Mouse (Mus musculus) embryonic facial prominence, embryonic 15.5 days (tissue): ENCODE results near the gene Erbin. TPM values are rescaled to one million over a fixed set of nuclear protein-coding genes. Genes with fewer than 3 reads are reported as not detected.

ENCODE experiments used
- ATAC-seq: fragments of 200-750 bp; cut with Nextera tagmentation; 2 replicates; pipeline ENCODE4 v1.8.0; 2017; ENCODE audit warnings: low read depth, moderate TSS enrichment; ENCODE audit not compliant: insufficient number of reproducible peaks, low FRiP score, low TSS enrichment
- H3K27ac ChIP-seq: fragments of 300-500 bp; sonication (generic); replicated peaks from 2 replicates; pipeline ENCODE4 v1.5.1; 2015; ENCODE audit warnings: mild to moderate bottlenecking, inconsistent platforms
- H3K27me3 ChIP-seq: fragments of 300-500 bp; sonication (generic); 2 replicates; pipeline ENCODE4 v1.6.1; 2015; ENCODE audit warnings: inconsistent platforms
- H3K36me3 ChIP-seq: fragments of 300-500 bp; sonication (generic); 2 replicates; pipeline ENCODE4 v1.6.1; 2015; ENCODE audit warnings: mild to moderate bottlenecking, inconsistent platforms
- H3K4me1 ChIP-seq: fragments of 300-500 bp; sonication (generic); 2 replicates; pipeline ENCODE4 v1.6.1; 2015; ENCODE audit warnings: inconsistent platforms
- H3K4me2 ChIP-seq: fragments of 300-500 bp; sonication (generic); replicated peaks from 2 replicates; pipeline ENCODE4 v1.6.1; 2015; ENCODE audit warnings: mild to moderate bottlenecking, inconsistent platforms
- H3K4me3 ChIP-seq: fragments of 300-500 bp; sonication (generic); replicated peaks from 2 replicates; pipeline ENCODE4 v1.5.1; 2015; ENCODE audit warnings: mild to moderate bottlenecking, inconsistent platforms
- H3K9ac ChIP-seq: fragments of 300-500 bp; sonication (generic); 2 replicates; pipeline ENCODE4 v1.6.1; 2015; ENCODE audit warnings: inconsistent platforms
- H3K9me3 ChIP-seq: fragments of 300-500 bp; sonication (generic); replicated peaks from 2 replicates; pipeline ENCODE4 v1.6.1; 2016; ENCODE audit warnings: inconsistent platforms
- WGBS: fragments of 180-500 bp; shearing (Covaris S2); methylation state at CpG from one replicate; pipeline ENCODE4 v1.1.7; 2015; 5-methylcytosine and 5-hydroxymethylcytosine counted together
- polyA plus RNA-seq: library from polyadenylated mRNA; unstranded; fragments of >200 nt; fragmentation: Nextera tagmentation; extraction: Ambion mirVana; gene quantifications from 2 replicates; pipeline ENCODE4 v1.2.1, GENCODE M21; 2015

The Erbin gene
- polyA plus RNA-seq, 1 experiment from 2014 or later = 18.3 TPM

DNA sequence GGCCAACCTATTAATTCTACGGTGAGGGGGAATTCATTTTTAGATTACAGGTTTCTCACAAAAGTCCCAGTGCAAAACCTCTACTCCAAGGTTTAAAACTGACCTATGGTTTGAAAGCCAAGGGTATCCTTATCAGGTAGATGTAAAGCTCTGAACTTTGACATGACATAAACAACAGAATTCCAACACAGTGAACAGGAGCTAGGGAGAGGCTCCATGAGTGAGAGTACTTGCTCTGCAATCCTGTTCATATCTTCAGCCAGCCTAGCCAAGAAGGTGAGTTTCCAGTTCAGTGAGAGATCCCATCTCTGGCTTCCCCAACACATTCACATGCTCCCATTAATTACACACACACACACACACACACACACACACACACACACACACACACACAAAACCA lies 9.7 kb downstream of the Erbin start:
- 79% methylated on average over 1 of the region's 1 CpGs for WGBS
- H3K4me2 ChIP-seq = no peak overlapping the region
- ATAC-seq = no peak

DNA sequence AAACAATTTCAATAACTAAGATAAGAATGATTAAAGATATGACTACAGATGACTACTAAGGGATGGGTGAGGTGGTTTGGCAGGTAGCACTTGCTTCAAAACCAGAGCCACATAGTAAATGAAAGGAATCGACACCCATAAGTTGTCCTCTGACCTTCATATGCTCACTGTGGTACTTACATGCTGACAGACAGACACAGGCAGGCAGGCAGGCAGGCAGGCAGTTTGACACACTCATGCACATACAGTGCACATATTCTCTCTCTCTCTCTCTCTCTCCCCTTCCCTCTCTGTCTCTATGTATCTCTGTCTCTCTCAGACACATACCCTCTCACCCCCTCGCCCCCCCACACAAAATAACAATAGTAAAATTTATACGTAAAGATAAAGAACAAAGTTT lies 10.4 kb downstream of the Erbin start:
- Histone ChIP-seq H3K27ac (no peak overlapping the region), H3K27me3 (no peaks in the 10 kb centered on the region), H3K9ac (no peak overlapping the region), H3K4me3 (no peak overlapping the region), H3K9me3 (no peaks in the 10 kb centered on the region), H3K4me2 (no peak overlapping the region), H3K36me3 (no peaks in the 10 kb centered on the region), H3K4me1 (peaks cover 8% of the 10 kb centered on the region)
- ATAC-seq = no peak
- 66% methylated on average over 3 of the region's 3 CpGs for WGBS

More for the DNA sequence above, 9.7 kb downstream of the Erbin start:
- Histone ChIP-seq H3K4me1 (peaks cover 8% of the 10 kb centered on the region), H3K9me3 (no peaks in the 10 kb centered on the region), H3K9ac (no peak overlapping the region), H3K36me3 (no peaks in the 10 kb centered on the region), H3K27me3 (no peaks in the 10 kb centered on the region), H3K4me3 (no peak overlapping the region), H3K27ac (no peak overlapping the region)

DNA sequence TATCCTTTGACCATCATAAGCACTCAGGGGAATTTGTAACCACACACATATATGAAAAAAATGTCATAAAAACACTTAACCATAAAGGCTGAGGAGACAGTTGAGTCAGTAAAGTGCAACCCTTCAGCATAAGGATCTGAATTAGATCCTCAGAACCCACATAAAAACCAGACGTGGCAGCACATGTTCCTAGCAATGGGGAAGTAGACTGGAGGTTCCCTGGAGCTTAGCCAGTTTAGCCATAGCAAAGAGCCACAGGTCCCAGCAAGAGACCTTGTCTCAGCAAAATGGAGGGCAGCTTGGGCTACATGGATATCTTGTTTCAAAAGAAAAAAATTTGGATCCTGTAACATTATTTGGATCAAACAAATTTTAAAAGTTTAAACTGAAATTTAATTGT lies 20.3 kb downstream of the Erbin start:
- WGBS = 67% methylated on average over 1 of the region's 1 CpGs
- Histone ChIP-seq H3K9me3 (no peaks in the 10 kb centered on the region), H3K4me1 (no peaks in the 10 kb centered on the region), H3K4me2 (no peak overlapping the region), H3K27ac (no peak overlapping the region), H3K36me3 (0 out of 2 replicates have a peak, but pooled peaks cover 9% of the 10 kb centered on the region), H3K9ac (no peak overlapping the region), H3K27me3 (no peaks in the 10 kb centered on the region), H3K4me3 (no peak overlapping the region)
- ATAC-seq = no peak

DNA sequence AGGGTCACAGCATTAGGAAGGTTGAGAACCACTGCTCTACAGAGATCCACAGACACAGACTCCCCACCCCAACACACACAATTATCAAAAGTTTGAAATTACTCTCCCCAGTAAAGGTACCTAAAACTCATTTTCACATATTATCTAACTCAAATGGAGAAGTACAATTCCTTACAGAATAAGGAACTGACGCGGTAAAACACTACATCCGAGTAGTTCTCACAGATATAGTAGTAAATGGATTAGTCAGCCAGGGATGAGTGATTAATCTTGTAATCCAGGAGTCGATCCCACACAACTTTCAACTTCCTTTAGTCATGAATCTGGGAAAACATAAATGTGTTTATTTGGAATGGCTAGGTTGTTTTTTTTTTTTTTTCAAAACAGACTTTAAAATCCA lies 22.7 kb downstream of the Erbin start:
- no peaks in the 10 kb centered on the region for H3K9me3 ChIP-seq
- H3K27me3 ChIP-seq = no peaks in the 10 kb centered on the region
- no peak overlapping the region for H3K9ac ChIP-seq
- ATAC-seq = no peak
- H3K4me3 ChIP-seq = no peak overlapping the region
- H3K4me2 ChIP-seq = no peak overlapping the region
- no peak overlapping the region for H3K27ac ChIP-seq
- WGBS = 97% methylated on average over 4 of the region's 4 CpGs
- no peaks in the 10 kb centered on the region for H3K4me1 ChIP-seq
- H3K36me3 ChIP-seq = 0 out of 2 replicates have a peak, but pooled peaks cover 9% of the 10 kb centered on the region

DNA sequence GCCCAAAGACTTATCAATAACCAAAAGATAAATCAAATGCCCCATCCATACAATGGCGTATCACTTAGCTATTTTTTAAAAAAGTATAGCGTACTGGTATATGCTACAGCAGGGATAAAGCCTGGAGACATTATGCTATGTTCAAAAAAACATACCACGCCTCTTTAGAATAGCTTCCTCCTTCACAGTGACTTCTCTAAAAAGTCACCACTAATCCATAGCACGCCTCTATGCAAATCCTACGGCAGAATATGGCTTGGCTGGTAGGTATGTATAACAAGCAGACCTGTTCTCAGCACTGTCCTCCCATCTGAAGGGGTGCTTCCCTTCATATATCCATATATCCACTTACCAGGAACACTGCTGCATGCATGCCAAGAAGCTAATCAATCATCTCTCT lies 27.2 kb downstream of the Erbin start:
- ATAC-seq = no peak
- no peak overlapping the region for H3K9ac ChIP-seq
- H3K4me2 ChIP-seq = no peak overlapping the region
- no peak overlapping the region for H3K27ac ChIP-seq
- no peak overlapping the region for H3K4me3 ChIP-seq
- 92% methylated on average over 5 of the region's 5 CpGs for WGBS
- H3K36me3 ChIP-seq = 0 out of 2 replicates have a peak, but pooled peaks cover 7% of the 10 kb centered on the region
- H3K9me3 ChIP-seq = no peaks in the 10 kb centered on the region
- no peaks in the 10 kb centered on the region for H3K27me3 ChIP-seq
- H3K4me1 ChIP-seq = no peaks in the 10 kb centered on the region

DNA sequence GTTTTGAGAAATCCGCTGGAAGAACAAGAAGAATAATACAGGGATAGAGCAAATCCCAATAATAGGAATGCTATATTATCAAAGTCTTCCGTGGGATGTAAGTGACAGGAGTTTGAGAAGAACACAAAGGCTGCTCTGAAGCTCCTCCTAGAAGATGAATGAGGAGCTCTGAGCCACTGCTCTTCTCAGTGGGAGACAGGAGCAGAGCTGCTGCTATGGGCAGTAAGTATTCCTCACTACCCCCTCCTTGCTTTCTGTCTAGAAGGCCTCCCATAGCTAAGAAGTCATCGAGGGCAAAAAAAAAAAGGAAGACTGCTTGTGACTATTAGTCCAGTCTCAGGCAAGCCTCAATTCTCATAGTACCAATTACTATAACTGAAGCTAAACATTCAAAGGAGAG lies 30.3 kb downstream of the Erbin start:
- ATAC-seq = no peak
- WGBS = 61% methylated on average over 3 of the region's 3 CpGs

DNA sequence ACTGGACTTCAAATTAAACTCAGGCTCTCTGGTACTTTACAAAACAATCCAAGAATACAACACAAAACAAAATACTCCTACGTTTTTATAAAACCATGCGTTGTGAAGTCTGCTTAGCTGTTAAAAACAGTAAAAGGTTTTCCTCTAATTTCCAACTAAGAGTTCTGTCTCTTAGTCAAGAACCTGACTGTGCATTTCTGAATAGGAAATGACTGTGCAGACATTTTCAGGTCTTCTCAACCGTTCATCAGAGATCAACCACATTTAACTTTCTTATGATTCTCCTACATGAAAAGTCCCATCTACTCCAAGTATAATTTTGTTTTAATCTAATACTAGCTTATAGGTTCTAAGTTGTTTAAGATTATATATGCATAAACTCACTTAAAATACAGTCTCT lies 33.8 kb downstream of the Erbin start:
- Histone ChIP-seq H3K27ac (no peak overlapping the region), H3K4me3 (no peak overlapping the region), H3K9me3 (no peaks in the 10 kb centered on the region), H3K36me3 (peaks cover 12% of the 10 kb centered on the region), H3K27me3 (no peaks in the 10 kb centered on the region), H3K9ac (no peak overlapping the region), H3K4me2 (no peak overlapping the region), H3K4me1 (no peaks in the 10 kb centered on the region)
- WGBS = 88% methylated on average over 3 of the region's 3 CpGs
- ATAC-seq = no peak

More for the DNA sequence above, 30.3 kb downstream of the Erbin start:
- no peak overlapping the region for H3K4me3 ChIP-seq
- H3K9ac ChIP-seq = no peak overlapping the region
- H3K27me3 ChIP-seq = no peaks in the 10 kb centered on the region
- H3K9me3 ChIP-seq = no peaks in the 10 kb centered on the region
- H3K36me3 ChIP-seq = peaks cover 5% of the 10 kb centered on the region; the same call in 1 of the 2 replicates
- H3K4me1 ChIP-seq = no peaks in the 10 kb centered on the region
- H3K27ac ChIP-seq = no peak overlapping the region
- no peak overlapping the region for H3K4me2 ChIP-seq

DNA sequence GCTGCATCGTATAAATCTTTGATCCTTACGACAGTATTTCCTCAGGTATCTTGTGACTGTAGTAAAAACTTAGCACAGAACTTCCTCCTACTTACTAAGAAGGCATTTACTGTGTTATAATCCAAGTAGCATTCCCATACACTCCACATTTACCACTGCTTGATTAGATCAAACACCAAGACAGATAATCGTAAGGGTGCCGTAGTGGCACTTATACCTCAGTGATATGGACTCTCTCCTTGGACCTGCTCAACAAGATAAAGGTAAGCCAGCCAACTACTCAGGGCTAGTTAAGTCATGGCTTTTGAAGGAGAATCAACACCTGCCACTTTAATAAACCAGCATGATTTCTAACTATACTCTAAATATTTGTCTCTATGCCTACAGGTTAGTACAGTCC lies 39.1 kb downstream of the Erbin start:
- no peak for ATAC-seq
- Histone ChIP-seq H3K4me1 (no peaks in the 10 kb centered on the region), H3K4me2 (no peak overlapping the region), H3K27ac (no peak overlapping the region), H3K9me3 (no peaks in the 10 kb centered on the region), H3K9ac (no peak overlapping the region), H3K4me3 (no peak overlapping the region), H3K27me3 (no peaks in the 10 kb centered on the region), H3K36me3 (peaks cover 23% of the 10 kb centered on the region)
- WGBS = 92% methylated on average over 4 of the region's 4 CpGs

DNA sequence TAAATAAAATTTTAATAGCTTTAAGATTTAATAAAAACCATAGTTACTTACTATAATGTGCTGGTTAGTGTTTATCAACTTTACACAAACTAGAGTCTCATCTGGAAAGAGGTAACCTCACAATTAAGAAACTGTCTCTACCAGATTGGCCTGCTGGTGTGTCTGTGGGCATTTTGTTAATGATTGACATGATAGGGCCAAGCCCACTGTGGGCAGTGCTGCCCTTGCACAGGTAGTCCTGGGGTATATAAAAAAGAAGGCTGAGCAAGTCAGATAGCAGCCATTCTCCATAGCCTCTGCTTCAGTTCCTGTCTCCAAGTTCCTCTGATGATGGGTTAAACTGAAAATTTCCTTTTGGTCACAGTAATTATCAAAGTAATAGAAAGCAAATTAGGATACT lies 43.6 kb downstream of the Erbin start:
- Histone ChIP-seq H3K9me3 (no peaks in the 10 kb centered on the region), H3K36me3 (peaks cover 14% of the 10 kb centered on the region; the same call in 1 of the 2 replicates), H3K4me3 (no peak overlapping the region), H3K27me3 (no peaks in the 10 kb centered on the region), H3K4me2 (no peak overlapping the region), H3K27ac (no peak overlapping the region), H3K9ac (no peak overlapping the region), H3K4me1 (no peaks in the 10 kb centered on the region)
- no peak for ATAC-seq

DNA sequence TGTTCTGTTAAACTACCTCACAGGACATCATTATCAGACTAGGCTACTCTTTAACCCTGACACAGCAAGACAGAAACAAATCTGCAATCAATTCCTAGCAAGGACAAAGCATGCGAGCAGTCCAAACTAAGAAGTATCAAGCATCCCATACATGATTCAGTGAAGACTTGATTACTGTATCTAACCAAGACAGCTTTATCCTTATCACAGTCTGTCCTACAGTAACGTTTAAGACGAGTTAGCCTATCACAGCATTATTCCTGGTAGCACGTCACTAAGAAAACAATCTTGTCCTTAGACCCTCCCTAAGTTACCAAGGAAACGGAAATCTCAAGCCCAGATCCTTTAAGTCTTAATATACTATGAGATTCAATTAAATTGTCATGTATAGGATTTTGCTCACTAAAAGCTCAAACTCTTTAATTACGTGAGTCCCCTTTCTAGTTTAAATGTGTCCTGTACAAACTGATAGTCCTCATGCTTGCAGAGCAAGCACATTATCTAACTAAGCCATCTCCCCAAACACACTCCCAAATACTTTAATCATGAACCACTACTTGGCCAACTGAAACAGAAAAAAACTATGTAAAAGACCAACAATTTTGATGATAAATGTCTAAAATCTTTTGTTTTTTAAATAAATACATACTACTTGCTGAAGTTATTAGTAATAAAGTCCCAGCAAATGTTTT lies 44.3 kb downstream of the Erbin start:
- Histone ChIP-seq H3K9me3 (no peaks in the 10 kb centered on the region), H3K27ac (no peak overlapping the region), H3K4me1 (no peaks in the 10 kb centered on the region), H3K36me3 (peaks cover 7% of the 10 kb centered on the region; the same call in 1 of the 2 replicates), H3K9ac (no peak overlapping the region), H3K27me3 (no peaks in the 10 kb centered on the region), H3K4me3 (no peak overlapping the region), H3K4me2 (no peak overlapping the region)
- 84% methylated on average over 6 of the region's 6 CpGs for WGBS
- ATAC-seq = no peak

DNA sequence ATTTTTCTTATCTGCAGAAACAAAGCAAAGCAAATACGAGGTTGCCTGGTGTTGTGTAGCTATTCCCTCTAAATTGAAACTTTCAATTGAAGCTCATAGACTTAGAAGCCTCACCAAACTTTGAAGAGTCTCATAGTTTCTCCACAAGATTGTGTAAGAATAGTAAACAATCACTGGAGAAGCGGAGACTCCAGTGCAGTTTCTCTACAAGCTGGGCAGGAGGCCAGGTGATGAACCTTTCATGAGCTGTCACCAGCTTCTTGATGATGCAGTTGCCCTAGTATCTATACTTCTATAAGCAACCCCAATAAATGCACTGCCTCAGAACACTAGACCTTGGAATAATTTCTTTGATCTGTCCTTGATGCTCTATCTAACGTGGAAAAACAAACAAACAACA lies 49.5 kb downstream of the Erbin start:
- Histone ChIP-seq H3K27me3 (no peaks in the 10 kb centered on the region), H3K9me3 (no peaks in the 10 kb centered on the region), H3K4me2 (no peak overlapping the region), H3K9ac (no peak overlapping the region), H3K27ac (no peak overlapping the region), H3K4me1 (no peaks in the 10 kb centered on the region), H3K36me3 (peaks cover 8% of the 10 kb centered on the region; the same call in 1 of the 2 replicates), H3K4me3 (no peak overlapping the region)
- 76% methylated on average over 3 of the region's 3 CpGs for WGBS
- ATAC-seq = no peak

DNA sequence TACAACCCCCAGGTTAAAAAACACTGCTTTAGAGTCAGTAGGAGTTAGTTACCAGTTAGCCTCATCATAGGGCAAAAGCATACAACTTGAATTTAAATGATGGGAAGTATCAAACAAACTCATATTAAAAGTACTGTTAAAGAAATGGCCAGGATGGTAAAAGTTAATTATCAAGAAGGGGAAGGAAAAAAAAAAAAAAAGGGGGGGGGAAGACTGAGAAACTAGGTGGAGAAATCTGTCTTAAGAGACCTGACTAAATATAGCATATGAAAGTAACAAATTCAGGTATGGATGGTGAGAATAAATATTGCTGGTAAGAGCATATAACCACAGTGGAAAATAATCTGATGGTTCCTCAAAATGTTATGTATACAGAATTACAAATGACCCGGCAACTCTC lies 50.2 kb downstream of the Erbin start:
- Histone ChIP-seq H3K36me3 (peaks cover 8% of the 10 kb centered on the region; the same call in 1 of the 2 replicates), H3K27me3 (no peaks in the 10 kb centered on the region), H3K27ac (no peak overlapping the region), H3K4me1 (no peaks in the 10 kb centered on the region), H3K9me3 (no peaks in the 10 kb centered on the region), H3K4me3 (no peak overlapping the region), H3K9ac (no peak overlapping the region), H3K4me2 (no peak overlapping the region)
- 93% methylated on average over 1 of the region's 1 CpGs for WGBS
- no peak for ATAC-seq
